Mouse (Mus musculus) macrophage (primary cell): ENCODE data around the gene Baiap2. TPM values are rescaled to one million over a fixed set of nuclear protein-coding genes. Genes with fewer than 3 reads are reported as not detected.
A peak's percentile ranks its signal among the peaks of the same experiment; 100 is the strongest.

Source experiments
- H3K27ac ChIP-seq: fragments of 350-480 bp; formaldehyde crosslinking; 2 replicates; pipeline ENCODE4 v1.9.0; 2021
- H3K36me3 ChIP-seq: fragments of 350-480 bp; formaldehyde crosslinking; 2 replicates; pipeline ENCODE4 v1.9.0; 2021; ENCODE audit errors: inconsistent target
- H3K4me3 ChIP-seq: fragments of 350-480 bp; formaldehyde crosslinking; 2 replicates; pipeline ENCODE4 v1.9.0; 2021; ENCODE audit errors: inconsistent target
- H3K79me2 ChIP-seq: fragments of 350-480 bp; formaldehyde crosslinking; 2 replicates; pipeline ENCODE4 v1.9.0; 2021; ENCODE audit errors: inconsistent target
- WGBS: methylation state at CpG from one replicate; pipeline ENCODE4 v1.1.7; 2026; ENCODE audit warnings: inconsistent platforms; ENCODE audit not compliant: missing documents; 5-methylcytosine and 5-hydroxymethylcytosine counted together
- polyA plus RNA-seq: library from polyadenylated mRNA; stranded (reverse); fragments of 250-400 nt; gene quantifications from 3 replicates; pipeline ENCODE4 v1.2.4, GENCODE M21; 2018; ENCODE audit warnings: inconsistent platforms
- total RNA-seq, 78 experiments: library from RNA; depleted of rRNA; stranded (reverse); fragments of 250-400 nt; gene quantifications; 1 replicate in 9 of 78; 2 replicates in 24 of 78; 3 replicates in 43 of 78; 4 replicates in 2 of 78; pipeline ENCODE4 v1.2.4; 2018; ENCODE audit warnings: inconsistent platforms in 56 of 78

Baiap2 gene
- 100 to 1,000 TPM in 11 of 26 experiments, 10 to 100 TPM in 15; 20.7 to 218 (median 76.3) TPM for total RNA-seq (2018; cell fraction: chromatin; rRNA removed)
- total RNA-seq (2018; cell fraction: cytosol; rRNA removed): 10 to 100 TPM in 25 of 26 experiments, 1 to 10 TPM in 1; 9.0 to 31.7 (median 19.1) TPM
- 10 to 100 TPM in 25 of 26 experiments, 1 to 10 TPM in 1; 9.3 to 73.5 (median 28.3) TPM for total RNA-seq (2018; cell fraction: nucleus; rRNA removed)
- 19.9 to 24.7 TPM (median 20.6 TPM) in 3 replicates for polyA plus RNA-seq

DNA sequence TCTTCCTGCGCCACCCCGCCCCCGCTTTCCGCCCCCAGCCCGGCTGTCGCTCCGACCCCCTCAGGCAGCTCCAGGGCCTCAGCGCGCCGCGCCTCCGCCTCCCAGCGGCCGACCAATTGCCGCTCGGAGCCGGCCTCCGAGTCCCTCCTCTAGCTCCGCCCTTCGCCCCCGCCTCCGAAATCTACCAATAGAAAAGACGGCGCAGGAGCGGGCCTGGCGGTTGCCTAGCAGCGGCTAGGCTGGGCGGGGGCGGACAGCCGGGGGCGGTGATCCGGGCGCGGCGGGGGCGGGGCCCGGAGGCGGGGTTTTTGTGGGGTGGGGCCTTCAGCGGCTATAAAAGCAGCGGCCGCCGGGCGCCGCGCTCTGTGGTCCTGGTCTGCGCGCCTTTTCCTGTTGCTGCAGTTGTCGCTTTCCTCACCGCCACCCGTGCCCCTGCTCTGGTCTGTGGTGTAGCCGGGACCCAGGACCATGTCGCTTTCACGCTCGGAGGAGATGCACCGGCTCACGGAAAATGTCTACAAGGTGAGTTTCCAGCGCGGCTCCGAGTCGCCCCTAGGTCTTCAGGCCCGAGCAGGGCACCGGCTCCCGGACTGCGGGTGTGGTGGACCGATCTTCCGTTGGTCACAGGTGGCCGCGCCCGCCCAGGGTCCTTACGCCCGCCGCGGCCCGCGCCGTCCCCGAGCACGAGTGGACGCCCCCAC is at the start of gene Baiap2:
TSS of gene Baiap2 (plus strand) at position 37 of the 701 bp plus-strand sequence.
- Histone ChIP-seq H3K27ac (no peak within 1 kb of the TSS), H3K4me3 (peak within 1 kb of the TSS; percentile 41), H3K79me2 (peaks cover 45% of the 10 kb centered on the region), H3K36me3 (no peaks in the 10 kb centered on the region)
- 1% methylated on average over 70 of the region's 79 CpGs for WGBS

DNA sequence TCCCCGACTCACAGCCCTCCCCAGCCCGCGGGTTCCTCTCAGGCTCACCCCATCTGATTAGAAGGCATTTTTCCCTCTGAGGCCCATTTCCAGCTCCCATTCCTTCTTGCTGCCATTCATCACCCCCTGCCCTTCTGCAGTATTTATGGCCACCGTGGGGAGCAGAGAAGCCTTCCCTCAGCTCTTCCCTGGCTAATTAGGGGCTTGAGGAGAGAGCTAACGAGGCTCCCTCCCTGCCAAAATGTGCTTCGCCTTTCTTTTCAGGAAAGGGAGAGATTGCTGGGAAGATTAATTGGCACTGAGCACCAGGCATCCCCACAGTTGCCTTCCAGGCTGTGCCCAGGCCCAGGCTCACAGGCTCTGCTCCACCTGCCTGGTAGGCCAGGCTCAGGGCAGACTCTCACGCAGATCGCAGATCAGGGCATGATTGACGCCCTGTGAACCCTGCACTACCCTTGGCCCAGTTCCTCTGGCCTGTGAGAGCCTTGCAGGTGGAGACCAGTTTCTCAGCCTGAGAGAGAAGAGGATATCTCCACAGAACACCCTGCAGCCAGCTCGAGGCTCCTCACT is 48.8 kb upstream of the Baiap2 start:
- Histone ChIP-seq H3K36me3 (peaks cover 89% of the 10 kb centered on the region), H3K27ac (no peak overlapping the region), H3K79me2 (no peaks in the 10 kb centered on the region), H3K4me3 (no peak overlapping the region)
- 88% methylated on average over 9 of the region's 10 CpGs for WGBS

DNA sequence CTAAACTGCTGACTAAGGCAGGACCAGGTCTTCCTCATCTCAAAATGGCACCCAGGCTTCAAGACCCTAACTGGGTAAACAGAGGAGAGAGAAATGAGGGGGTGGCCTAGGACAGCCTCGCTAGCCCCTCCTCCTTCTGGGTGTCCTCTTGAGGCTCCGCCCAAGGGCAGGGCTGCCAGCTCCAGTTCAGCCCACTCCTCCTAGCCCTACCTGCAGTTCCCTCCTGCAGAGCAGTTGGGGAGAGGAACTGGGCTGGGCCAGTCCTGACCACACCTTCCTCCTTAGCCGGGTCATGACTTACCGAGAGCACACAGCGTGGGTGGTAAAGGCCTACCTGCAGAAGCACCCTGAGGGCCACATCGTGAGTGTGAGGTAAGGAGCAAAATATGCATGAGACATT is 47.9 kb upstream of the Baiap2 start:
- H3K4me3 ChIP-seq: no peak overlapping the region
- H3K36me3 ChIP-seq: peaks cover 86% of the 10 kb centered on the region
- no peak overlapping the region for H3K27ac ChIP-seq
- no peaks in the 10 kb centered on the region for H3K79me2 ChIP-seq
- WGBS: 50% methylated on average over 6 of the region's 6 CpGs

DNA sequence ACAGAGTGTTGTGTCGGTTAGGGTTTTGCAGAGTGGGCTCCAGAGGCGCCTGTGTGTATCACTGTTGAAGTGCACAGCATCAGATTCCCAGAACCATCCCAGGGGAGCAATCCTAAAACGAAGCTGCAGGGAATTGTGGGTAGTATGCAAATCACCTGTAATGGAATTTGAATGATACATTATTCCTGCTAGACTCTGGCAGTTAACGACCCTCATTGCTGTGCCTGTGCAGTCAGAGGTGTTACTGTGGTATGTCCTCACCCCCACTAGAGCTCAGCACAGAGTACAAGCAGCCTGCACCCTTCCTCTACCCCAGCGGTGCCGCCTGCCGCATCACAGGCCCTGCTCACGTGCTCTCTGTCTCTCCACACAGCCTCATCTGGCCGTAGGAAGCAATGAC is 45.5 kb upstream of the Baiap2 start:
- WGBS: 91% methylated on average over 9 of the region's 9 CpGs
- Histone ChIP-seq H3K27ac (no peak overlapping the region), H3K4me3 (no peak overlapping the region), H3K79me2 (no peaks in the 10 kb centered on the region), H3K36me3 (peaks cover 64% of the 10 kb centered on the region)

DNA sequence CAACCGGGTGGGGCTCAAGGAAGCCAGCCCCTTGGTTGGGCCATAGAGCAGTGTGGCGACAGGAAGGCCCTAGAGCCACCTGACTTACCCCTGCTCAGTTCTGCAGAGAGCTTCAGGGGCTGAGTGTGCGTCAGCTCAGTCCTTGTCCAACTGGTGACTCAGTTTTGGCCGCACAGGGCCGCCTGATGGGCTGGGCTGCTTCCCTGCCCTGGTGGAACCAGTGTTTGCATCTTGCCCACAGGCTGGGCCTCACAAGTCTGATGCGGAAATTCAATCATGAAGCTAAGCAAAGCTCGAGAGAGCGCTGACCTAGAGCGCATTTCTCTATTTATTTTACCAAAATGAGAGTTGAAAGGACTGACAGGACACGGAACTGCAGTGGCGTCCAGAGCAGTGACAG is 43.6 kb upstream of the Baiap2 start:
- no peak overlapping the region for H3K27ac ChIP-seq
- peaks cover 49% of the 10 kb centered on the region for H3K36me3 ChIP-seq
- H3K4me3 ChIP-seq: no peak overlapping the region
- 97% methylated on average over 11 of the region's 11 CpGs for WGBS
- no peaks in the 10 kb centered on the region for H3K79me2 ChIP-seq

DNA sequence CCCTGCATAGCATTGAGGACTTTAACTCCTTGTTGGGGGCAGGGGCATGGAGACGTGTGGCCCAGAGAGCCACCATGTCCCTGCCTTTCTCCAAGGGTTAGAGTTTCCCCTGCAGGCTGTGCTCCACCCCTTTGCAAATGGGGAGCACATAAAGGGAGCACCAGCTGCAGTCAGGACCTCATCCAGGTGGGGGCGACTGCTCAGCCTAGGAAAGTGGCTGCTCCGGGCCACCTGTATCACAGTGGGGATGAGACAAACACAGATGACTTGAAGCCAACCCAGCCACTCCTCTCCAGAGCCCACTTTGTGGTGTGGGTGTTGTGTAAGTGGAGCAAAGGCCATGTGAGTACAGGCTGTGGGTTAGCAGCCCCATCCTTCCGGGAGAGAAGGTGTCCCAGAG is 41.4 kb upstream of the Baiap2 start:
- H3K27ac ChIP-seq: no peak overlapping the region
- H3K36me3 ChIP-seq: peaks cover 29% of the 10 kb centered on the region
- WGBS: 55% methylated on average over 4 of the region's 4 CpGs
- no peaks in the 10 kb centered on the region for H3K79me2 ChIP-seq
- H3K4me3 ChIP-seq: no peak overlapping the region

DNA sequence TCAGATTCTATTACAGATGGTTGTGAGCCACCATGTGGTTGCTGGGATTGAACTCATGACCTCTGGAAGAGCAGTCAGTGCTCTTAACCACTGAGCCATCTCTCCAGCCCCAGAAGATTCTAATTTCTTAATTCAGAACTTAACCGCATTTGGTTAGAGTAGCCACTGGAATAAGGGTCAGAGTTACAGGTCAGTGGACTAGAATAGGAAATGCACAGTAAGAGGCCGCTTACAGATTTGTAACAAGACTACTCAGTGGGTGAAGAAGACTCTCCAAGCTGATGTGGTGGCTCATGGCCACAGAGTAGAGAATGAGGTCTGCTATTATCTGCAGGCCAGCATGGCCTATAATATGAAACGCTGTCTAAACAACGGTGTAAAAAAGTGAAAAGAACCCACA is 39.7 kb upstream of the Baiap2 start:
- WGBS: 84% methylated on average over 4 of the region's 4 CpGs
- H3K4me3 ChIP-seq: no peak overlapping the region

DNA sequence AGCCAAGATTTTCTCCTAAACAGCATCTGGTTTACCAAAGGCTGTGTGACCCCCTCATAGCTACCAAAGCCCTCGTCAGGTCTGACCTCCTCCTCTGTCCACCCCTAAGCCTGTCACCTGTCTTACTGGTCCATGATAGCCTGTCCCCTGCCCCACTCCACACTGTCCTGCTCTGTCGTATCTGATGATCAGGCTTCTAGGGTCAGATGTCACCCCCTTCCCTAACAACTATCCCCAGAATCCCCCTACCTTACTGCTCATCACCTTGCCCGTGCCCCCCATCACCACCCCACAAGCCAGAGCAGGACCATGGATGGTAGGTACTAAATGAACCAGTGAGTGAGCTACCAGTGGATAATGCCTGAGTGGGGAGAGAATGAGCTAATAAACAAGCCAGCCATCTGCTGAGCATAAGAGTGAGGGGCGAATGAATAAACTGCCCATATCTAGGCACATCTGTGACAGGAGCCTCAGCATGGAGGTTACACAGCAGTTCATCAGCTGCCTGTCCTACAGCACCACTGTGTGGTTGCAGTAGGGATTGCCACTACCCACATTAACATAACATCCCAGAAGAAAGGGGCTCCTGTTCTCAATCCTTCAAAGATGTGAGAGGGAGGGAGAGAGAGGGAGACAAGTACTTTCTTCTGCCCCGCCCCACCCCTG is 37.8 kb upstream of the Baiap2 start:
- Histone ChIP-seq H3K79me2 (no peaks in the 10 kb centered on the region), H3K27ac (no peak overlapping the region), H3K36me3 (no peaks in the 10 kb centered on the region), H3K4me3 (no peak overlapping the region)
- 48% methylated on average over 5 of the region's 5 CpGs for WGBS

More for the DNA sequence above, 39.7 kb upstream of the Baiap2 start:
- Histone ChIP-seq H3K79me2 (no peaks in the 10 kb centered on the region), H3K36me3 (peaks cover 14% of the 10 kb centered on the region), H3K27ac (no peak overlapping the region)

DNA sequence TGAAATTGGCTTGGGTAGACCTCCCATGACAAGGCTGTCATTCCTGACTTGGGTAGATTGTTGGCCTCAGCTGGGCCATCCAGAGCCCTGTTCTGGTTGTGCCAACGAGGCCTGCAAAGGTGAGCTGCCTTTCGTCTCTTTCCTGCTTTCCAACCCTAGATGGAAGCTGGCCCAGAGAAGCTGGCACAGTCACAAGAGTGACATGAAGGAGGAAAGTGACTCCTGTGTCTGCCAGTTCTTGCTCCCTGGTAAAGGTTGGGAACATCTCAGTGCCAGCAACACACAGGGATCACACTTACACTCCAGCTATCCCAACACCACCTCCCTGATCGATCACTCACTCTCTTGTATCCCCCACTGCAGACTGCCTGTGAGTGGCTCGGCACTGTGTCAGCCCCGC is 36.8 kb upstream of the Baiap2 start:
- no peak overlapping the region for H3K27ac ChIP-seq
- H3K79me2 ChIP-seq: no peaks in the 10 kb centered on the region
- WGBS: 99% methylated on average over 5 of the region's 5 CpGs

DNA sequence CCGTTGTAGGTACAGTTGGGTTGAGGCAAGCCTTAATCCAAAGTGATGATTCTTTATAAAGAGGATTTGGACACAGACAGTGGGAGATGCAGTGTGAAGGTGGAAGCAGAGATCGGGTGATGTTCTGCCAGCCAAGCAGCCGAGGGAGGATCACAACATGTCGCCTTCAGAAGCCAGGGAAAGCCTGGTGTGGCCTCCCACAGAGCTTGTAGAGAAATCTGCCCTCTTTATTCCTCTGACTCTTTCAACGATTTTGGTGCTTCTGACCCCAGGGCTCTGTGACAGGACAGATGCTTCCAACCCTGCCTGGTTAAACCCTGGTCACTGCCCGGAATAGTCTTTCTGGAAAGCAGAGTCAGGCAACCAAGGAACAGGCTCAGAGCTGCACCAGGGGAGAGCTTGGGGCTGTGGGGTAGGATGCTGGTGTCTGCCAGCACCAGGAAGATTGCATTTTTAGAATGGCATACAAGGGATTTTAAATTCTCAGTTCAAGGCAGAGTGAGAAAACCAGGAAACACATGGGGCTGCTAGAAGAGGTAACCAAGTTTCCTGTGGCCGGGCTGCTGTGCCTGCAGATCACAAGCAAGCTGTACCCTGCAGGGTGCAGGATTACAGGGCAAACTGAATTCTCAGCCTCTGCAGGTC is 35.4 kb upstream of the Baiap2 start:
- H3K79me2 ChIP-seq: no peaks in the 10 kb centered on the region
- H3K36me3 ChIP-seq: no peaks in the 10 kb centered on the region
- WGBS: 55% methylated on average over 7 of the region's 7 CpGs
- H3K4me3 ChIP-seq: no peak overlapping the region
- no peak overlapping the region for H3K27ac ChIP-seq

More for the DNA sequence above, 36.8 kb upstream of the Baiap2 start:
- no peaks in the 10 kb centered on the region for H3K36me3 ChIP-seq
- no peak overlapping the region for H3K4me3 ChIP-seq

DNA sequence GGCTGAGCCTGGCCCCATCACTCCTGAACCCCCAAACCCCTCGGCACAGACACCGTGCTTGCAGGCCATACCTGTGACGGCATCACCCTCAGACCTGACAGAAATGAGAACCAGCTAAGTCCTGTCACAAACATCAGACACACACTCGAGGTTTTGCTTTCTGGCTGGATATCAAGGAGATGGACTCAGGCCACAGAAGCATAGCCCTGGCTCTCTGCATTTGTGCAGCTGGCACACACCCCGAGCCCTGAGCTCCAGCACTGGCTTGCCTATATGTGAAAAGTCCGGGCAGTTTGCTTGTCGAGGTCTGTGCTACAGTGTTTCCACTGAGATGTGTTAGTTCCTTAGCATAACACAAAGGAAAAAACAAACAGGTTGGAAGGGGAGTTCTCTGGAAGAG is 34.9 kb upstream of the Baiap2 start:
- no peak overlapping the region for H3K4me3 ChIP-seq
- WGBS: 32% methylated on average over 7 of the region's 7 CpGs

DNA sequence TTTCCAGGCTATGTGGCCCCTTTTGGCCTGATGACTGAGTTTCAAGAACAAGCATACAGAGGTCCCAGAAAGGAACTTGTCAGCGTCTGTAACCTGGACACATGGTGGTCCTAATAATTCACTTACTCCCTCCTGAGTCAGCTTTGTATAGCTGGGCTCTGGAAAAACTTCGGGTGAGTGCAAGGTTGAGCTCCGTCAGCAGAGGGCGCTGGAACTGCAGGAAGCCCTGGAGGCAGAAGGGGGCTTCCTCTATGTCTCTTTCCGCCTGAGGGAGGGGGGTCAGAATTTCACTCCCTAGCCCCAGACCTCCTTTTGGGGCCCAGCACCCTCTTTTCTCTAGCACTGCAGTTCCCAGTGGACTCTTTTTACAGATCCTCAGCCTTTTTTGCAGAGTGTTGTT is 33.1 kb upstream of the Baiap2 start:
- Histone ChIP-seq H3K79me2 (peaks cover 6% of the 10 kb centered on the region), H3K36me3 (no peaks in the 10 kb centered on the region), H3K27ac (no peak overlapping the region), H3K4me3 (no peak overlapping the region)
- 3% methylated on average over 5 of the region's 5 CpGs for WGBS

More for the DNA sequence above, 34.9 kb upstream of the Baiap2 start:
- H3K27ac ChIP-seq: no peak overlapping the region
- H3K36me3 ChIP-seq: no peaks in the 10 kb centered on the region
- no peaks in the 10 kb centered on the region for H3K79me2 ChIP-seq

DNA sequence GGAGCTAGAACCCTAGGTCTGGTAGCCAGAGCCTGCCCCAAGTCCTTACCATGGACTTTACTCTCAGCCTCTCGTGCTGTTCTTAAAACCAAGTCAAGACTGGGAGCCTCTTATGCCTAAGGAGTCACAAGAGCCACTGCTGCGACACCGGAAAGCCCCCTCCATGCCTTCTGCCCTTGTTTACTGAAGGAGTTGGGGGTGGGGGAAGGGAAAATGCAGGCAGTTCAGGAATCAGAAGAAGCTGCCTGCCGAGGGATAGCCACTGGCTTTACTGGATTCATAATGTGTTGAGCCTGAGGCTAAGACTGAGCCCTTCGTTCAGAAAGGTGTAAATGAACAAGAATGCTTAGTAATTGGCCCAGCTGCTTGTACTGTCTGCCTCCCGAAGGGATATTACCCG is 29.7 kb upstream of the Baiap2 start:
- 72% methylated on average over 7 of the region's 7 CpGs for WGBS
- peaks cover 19% of the 10 kb centered on the region for H3K79me2 ChIP-seq
- H3K27ac ChIP-seq: peak overlapping the region; percentile 48
- peaks cover 16% of the 10 kb centered on the region for H3K36me3 ChIP-seq
- peak overlapping the region; percentile 35; the same call in 1 of the 2 replicates for H3K4me3 ChIP-seq

DNA sequence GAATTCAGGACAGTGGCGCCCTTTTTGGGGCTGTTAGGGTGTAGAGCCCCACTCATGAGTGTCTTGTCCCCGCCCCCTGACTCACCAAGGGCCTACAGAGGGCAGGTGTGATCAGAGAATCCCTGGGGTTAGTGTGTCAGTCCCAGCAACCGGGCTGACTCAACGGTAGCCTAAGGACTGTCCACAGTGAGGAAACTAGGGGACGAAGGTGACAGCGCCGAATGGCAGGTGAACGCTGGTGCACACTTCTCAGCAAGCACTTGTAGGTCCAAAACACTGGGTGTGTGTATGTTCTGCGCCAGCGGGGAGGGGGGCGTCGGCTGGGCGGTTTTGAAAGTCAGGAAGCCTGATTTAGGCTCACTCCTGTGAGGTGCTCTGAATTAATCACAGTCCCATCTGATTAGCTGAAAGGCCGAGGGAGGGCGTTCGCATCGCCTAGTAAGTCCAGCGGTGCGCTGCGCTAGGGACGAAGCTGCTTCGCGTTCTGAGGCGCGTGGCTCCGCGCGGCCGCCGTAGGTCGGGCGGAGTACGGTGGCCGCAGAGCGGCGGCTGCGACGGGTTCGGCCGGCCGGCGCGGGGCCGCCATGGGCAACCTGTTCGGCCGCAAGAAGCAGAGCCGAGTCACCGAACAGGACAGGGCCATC is 29.1 kb upstream of the Baiap2 start, which contains the start of gene Chmp6:
TSS of gene Chmp6 (plus strand) at position 151 of the 644 bp plus-strand sequence.
- 1% methylated on average over 47 of the region's 48 CpGs for WGBS
- H3K4me3 ChIP-seq: peak within 1 kb of the TSS; percentile 96

More for the DNA sequence above, 29.1 kb upstream of the Baiap2 start, which contains the start of gene Chmp6:
- Histone ChIP-seq H3K79me2 (peaks cover 19% of the 10 kb centered on the region), H3K27ac (peak within 1 kb of the TSS; percentile 71), H3K36me3 (peaks cover 22% of the 10 kb centered on the region)
